Mouse (Mus musculus): ENCODE measurements at regions not wholly inside any gene's neighbourhood (a gene's known extent, or its start where the extent isn't known, plus 50 kb on each side); places are given as distances from the start of the nearest gene placed in this dataset.

DNA sequence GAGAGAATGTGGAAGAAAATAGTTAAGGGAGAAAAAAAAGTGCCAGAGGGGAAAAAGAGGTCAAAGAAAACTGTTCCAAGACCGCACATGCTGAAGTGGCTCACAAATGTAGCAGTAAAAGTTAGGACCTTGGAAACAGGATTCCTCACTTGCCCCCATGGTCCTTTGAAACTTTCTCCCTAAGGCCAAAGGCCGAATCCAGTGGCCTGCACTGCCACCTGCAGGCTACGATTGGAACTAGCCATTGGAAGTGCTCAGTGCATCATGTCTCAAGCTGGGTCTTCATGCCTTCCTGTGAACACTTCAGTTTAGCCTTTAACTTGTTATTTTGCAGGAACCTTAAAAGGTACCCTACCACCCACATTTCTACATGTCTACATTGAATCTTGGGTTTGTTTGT lies 56.3 kb upstream of the Mctp2 start:
- H3K36me3 ChIP-seq: no peaks in the 10 kb centered on the region
- H3K9ac ChIP-seq: no peak overlapping the region
- no peak overlapping the region for H3K27ac ChIP-seq (replicated peaks)
- H3K27me3 ChIP-seq: no peaks in the 10 kb centered on the region
- WGBS: 10% methylated on average over 3 of the region's 3 CpGs
- H3K9me3 ChIP-seq (replicated peaks): no peaks in the 10 kb centered on the region
- H3K4me3 ChIP-seq (replicated peaks): no peak overlapping the region
- H3K4me1 ChIP-seq: peaks cover 5% of the 10 kb centered on the region
- no peak for ATAC-seq (ENCODE audit: insufficient number of reproducible peaks, low FRiP score, low TSS enrichment, low read depth)
- H3K4me2 ChIP-seq (replicated peaks): no peak overlapping the region

DNA sequence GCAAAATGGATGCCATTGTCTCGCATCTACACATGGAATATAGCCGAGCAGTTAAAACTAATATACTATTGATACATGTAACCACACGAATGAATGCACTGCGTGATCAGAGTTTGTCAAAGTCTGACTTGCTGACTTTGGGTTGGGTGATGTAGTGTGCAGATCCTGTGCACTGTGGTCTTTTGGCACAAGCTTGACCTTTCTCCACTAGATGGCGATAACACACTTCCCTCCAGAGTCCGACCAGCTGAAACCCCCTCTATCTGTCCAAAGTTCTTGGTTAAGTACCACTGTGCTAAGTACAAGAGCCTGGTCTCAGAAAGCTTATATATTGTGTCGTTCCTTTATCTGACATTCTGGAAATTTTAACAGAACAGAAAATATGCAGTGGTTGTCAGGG lies 84.9 kb upstream of the Mctp2 start:
- H3K27ac ChIP-seq (replicated peaks): no peak overlapping the region
- no peak overlapping the region for H3K4me3 ChIP-seq (replicated peaks)
- H3K4me1 ChIP-seq: no peaks in the 10 kb centered on the region
- H3K9ac ChIP-seq: no peak overlapping the region
- ATAC-seq (ENCODE audit: insufficient number of reproducible peaks, low FRiP score, low TSS enrichment, low read depth): no peak
- H3K4me2 ChIP-seq (replicated peaks): no peak overlapping the region
- no peaks in the 10 kb centered on the region for H3K27me3 ChIP-seq
- no peaks in the 10 kb centered on the region for H3K9me3 ChIP-seq (replicated peaks)
- 36% methylated on average over 7 of the region's 7 CpGs for WGBS
- H3K36me3 ChIP-seq: no peaks in the 10 kb centered on the region

DNA sequence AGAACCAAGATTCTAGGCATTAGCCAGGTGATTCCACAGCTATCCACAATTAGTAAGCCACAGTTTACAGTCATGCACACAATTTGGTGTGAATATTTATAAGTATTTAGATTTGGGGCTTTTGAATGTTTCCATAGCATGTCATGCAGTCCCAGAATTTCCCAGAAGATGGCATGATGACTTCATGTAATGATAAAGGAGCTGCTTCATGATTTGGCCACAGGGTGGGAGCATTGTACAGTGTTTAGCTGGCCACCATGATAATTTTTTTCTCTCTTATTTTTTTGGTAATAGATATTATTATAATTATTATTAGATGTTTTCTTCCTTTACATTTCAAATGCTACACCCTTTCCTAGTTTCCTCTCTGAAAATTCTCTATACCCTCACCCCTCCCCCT lies 93.6 kb upstream of the Mctp2 start:
- Histone ChIP-seq H3K27me3 (no peaks in the 10 kb centered on the region), H3K9ac (no peak overlapping the region), H3K4me3 (replicated peaks) (no peak overlapping the region), H3K36me3 (no peaks in the 10 kb centered on the region), H3K9me3 (replicated peaks) (no peaks in the 10 kb centered on the region), H3K4me2 (replicated peaks) (no peak overlapping the region), H3K27ac (replicated peaks) (no peak overlapping the region), H3K4me1 (no peaks in the 10 kb centered on the region)
- no peak for ATAC-seq (ENCODE audit: insufficient number of reproducible peaks, low FRiP score, low TSS enrichment, low read depth)

DNA sequence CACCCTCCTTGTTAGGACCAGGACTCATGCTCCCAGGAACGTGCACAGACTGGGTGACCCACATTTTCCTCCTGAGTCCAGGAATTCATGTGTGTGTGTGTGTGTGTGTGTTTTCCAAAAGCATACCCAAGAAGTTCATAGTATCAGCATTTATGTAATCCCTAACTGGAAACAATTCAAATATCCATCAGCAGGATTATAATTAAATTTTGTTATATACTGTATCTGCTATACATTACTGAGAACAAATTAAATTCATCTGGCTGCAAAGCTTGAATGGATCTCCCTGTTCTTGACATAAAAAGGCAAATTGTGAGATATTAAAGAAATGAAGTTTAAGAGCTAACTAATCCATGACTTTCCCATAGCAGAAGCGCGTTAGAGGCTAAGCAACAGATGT lies 99.7 kb upstream of the Mctp2 start:
- Histone ChIP-seq H3K4me2 (replicated peaks) (no peak overlapping the region), H3K4me1 (no peaks in the 10 kb centered on the region), H3K27ac (replicated peaks) (no peak overlapping the region), H3K4me3 (replicated peaks) (no peak overlapping the region), H3K9me3 (replicated peaks) (no peaks in the 10 kb centered on the region), H3K9ac (no peak overlapping the region), H3K36me3 (no peaks in the 10 kb centered on the region), H3K27me3 (no peaks in the 10 kb centered on the region)
- no peak for ATAC-seq (ENCODE audit: insufficient number of reproducible peaks, low FRiP score, low TSS enrichment, low read depth)
- 41% methylated on average over 3 of the region's 3 CpGs for whole genome bisulfite sequencing

DNA sequence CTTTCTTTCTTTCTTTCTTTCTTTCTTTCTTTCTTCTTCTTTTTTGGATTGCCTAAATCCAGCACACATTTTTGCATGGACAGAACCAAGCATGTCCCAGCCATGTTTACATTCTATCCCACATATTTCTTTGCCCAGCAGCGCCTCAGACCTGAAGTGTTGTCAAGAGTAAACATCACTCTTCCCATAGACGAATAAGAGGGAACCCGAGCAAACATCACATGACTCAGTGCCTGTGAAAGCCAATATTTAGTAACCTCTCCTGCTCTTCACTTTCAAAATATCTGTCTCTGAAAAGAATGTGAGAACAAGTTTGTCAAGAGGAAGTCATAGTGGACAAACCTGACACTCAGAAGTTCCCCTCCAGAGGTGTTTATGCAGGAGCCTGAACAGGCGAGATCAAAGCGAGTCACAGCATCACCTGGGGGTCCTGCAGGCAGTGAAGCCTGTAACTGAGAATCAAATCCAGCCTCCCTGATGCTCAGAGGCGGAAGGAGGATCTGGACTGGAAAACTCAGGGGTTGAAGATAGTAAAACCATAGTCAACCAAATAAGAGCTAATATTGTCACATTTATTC lies 102.1 kb upstream of the Mctp2 start:
- Histone ChIP-seq H3K27me3 (no peaks in the 10 kb centered on the region), H3K9ac (no peak overlapping the region), H3K27ac (replicated peaks) (no peak overlapping the region), H3K4me2 (replicated peaks) (no peak overlapping the region), H3K4me3 (replicated peaks) (no peak overlapping the region), H3K9me3 (replicated peaks) (no peaks in the 10 kb centered on the region), H3K4me1 (no peaks in the 10 kb centered on the region), H3K36me3 (no peaks in the 10 kb centered on the region)
- 49% methylated on average over 6 of the region's 6 CpGs for WGBS
- no peak for ATAC-seq (ENCODE audit: insufficient number of reproducible peaks, low FRiP score, low TSS enrichment, low read depth)

DNA sequence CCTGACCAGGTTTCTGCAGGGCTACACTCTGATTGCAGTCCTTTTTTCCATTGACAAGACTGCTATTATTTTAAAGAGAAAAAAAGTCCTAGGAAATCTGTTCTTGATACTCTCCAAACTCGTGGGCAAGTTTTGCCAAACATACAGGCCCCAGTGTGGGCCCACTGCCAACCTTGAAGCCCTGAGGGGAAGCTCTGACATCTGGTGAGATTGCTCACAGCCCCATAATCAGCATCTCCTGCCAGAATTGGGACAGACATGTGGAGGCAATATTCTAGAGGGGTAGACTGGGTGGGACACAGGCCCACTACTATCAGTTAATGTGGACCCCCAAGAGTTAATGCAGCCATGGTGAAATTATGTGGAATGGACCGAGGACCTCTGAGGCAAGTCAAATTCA lies 132.1 kb upstream of the Mctp2 start:
- Histone ChIP-seq H3K4me1 (peaks cover 5% of the 10 kb centered on the region; the same call in 1 of the 2 replicates), H3K36me3 (no peaks in the 10 kb centered on the region), H3K4me3 (replicated peaks) (no peak overlapping the region), H3K9ac (no peak overlapping the region), H3K9me3 (replicated peaks) (no peaks in the 10 kb centered on the region), H3K4me2 (replicated peaks) (no peak overlapping the region), H3K27me3 (no peaks in the 10 kb centered on the region), H3K27ac (replicated peaks) (no peak overlapping the region)
- ATAC-seq (ENCODE audit: insufficient number of reproducible peaks, low FRiP score, low TSS enrichment, low read depth): no peak
- WGBS: 16% methylated on average over 2 of the region's 2 CpGs

DNA sequence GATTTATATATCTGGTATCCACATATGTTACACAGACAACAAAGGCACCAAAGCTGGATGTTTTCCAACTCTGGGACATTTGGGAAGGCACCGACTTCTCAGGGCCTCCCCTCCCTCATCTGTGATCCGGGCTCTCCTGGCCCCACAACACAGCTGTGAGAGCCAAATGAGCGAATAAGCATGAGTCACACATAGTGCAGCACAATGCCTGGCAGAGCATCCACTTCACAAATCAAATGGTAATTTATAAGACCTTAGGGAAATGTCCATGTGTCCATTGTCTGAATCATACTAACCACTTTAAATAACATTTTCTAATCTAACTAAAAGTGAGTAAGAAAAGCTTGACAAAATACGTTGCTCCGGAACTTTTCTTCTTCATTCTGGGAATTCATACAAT lies 135.6 kb upstream of the Mctp2 start:
- H3K4me2 ChIP-seq (replicated peaks): no peak overlapping the region
- no peaks in the 10 kb centered on the region for H3K27me3 ChIP-seq
- no peak overlapping the region for H3K9ac ChIP-seq
- no peak overlapping the region for H3K27ac ChIP-seq (replicated peaks)
- WGBS: 52% methylated on average over 5 of the region's 5 CpGs
- no peaks in the 10 kb centered on the region for H3K36me3 ChIP-seq
- peaks cover 5% of the 10 kb centered on the region; the same call in 1 of the 2 replicates for H3K4me1 ChIP-seq
- ATAC-seq (ENCODE audit: insufficient number of reproducible peaks, low FRiP score, low TSS enrichment, low read depth): peak; percentile 11; the same call in 1 of the 2 replicates
- H3K4me3 ChIP-seq (replicated peaks): no peak overlapping the region
- no peaks in the 10 kb centered on the region for H3K9me3 ChIP-seq (replicated peaks)

DNA sequence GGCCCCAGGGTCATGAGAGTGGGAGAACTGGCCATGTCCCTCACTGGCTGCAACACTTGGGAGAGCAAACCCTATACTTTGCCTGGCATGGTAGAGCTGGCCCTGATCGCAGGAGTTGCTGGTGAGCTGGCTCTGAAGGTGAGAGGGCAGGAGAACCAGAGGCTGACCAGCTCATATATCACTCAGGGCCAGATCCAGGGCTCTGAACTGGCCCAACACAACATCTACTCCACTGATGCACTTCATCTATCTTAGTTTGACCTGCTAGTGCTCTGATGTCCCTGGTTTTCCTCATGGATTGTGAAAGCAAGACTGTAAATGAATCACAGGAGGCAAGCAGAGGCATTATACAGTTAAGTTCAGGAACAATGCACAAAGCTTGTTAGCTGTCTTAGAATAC lies 137.6 kb upstream of the Mctp2 start:
- H3K27me3 ChIP-seq: no peaks in the 10 kb centered on the region
- 91% methylated on average over 1 of the region's 1 CpGs for WGBS
- H3K4me2 ChIP-seq (replicated peaks): no peak overlapping the region
- H3K36me3 ChIP-seq: no peaks in the 10 kb centered on the region
- ATAC-seq (ENCODE audit: insufficient number of reproducible peaks, low FRiP score, low TSS enrichment, low read depth): no peak
- H3K9ac ChIP-seq: no peak overlapping the region
- H3K4me3 ChIP-seq (replicated peaks): no peak overlapping the region
- H3K4me1 ChIP-seq: no peaks in the 10 kb centered on the region
- H3K9me3 ChIP-seq (replicated peaks): no peaks in the 10 kb centered on the region
- no peak overlapping the region for H3K27ac ChIP-seq (replicated peaks)

DNA sequence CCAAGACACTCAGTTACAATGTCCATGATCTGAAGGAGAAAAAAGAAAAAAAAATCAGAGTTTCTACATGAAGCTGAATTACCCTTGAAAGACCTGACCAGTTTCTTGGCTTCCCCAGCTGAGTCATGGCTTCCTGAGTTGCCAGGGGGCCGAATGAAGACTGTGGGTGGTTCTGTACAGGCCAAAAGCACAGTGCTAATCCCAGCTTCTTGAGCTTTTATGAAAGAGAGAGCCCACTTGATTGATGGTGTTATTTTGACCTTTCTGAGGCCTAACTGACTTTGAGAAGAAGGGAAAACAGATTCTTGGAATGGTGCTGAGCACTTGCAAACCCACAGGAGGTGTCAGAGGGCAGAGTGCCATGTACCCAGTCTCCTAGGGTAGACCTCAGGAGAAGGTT lies 138.4 kb upstream of the Mctp2 start:
- H3K4me1 ChIP-seq: no peaks in the 10 kb centered on the region
- no peak overlapping the region for H3K4me2 ChIP-seq (replicated peaks)
- H3K4me3 ChIP-seq (replicated peaks): no peak overlapping the region
- H3K27me3 ChIP-seq: no peaks in the 10 kb centered on the region
- no peaks in the 10 kb centered on the region for H3K9me3 ChIP-seq (replicated peaks)
- H3K36me3 ChIP-seq: no peaks in the 10 kb centered on the region
- ATAC-seq (ENCODE audit: insufficient number of reproducible peaks, low FRiP score, low TSS enrichment, low read depth): no peak
- H3K9ac ChIP-seq: no peak overlapping the region
- WGBS: 74% methylated on average over 1 of the region's 1 CpGs
- no peak overlapping the region for H3K27ac ChIP-seq (replicated peaks)

DNA sequence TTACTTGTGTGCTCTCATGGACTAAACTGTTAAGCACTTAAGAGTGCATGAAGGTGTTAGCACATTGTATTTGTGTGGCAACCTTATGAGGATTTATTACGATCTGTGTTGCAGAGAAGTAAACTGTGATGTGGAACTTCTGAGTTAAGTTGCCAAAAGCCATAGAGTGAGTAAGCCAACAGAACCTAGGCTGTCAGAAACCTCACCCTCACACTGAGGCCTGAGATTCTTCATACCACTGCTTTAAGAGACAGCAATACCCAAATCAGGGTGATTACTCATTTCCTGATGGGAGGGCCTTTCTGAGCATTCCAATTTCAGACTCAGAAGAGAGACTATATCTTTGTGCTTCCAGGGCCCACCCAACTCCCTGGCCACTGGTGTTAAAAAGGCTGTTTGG lies 140.5 kb upstream of the Mctp2 start:
- ATAC-seq (ENCODE audit: insufficient number of reproducible peaks, low FRiP score, low TSS enrichment, low read depth): no peak
- no peak overlapping the region for H3K27ac ChIP-seq (replicated peaks)
- no peak overlapping the region for H3K4me3 ChIP-seq (replicated peaks)
- H3K4me1 ChIP-seq: no peaks in the 10 kb centered on the region
- no peaks in the 10 kb centered on the region for H3K36me3 ChIP-seq
- no peak overlapping the region for H3K4me2 ChIP-seq (replicated peaks)
- H3K9me3 ChIP-seq (replicated peaks): no peaks in the 10 kb centered on the region
- H3K27me3 ChIP-seq: no peaks in the 10 kb centered on the region
- 92% methylated on average over 1 of the region's 1 CpGs for WGBS
- no peak overlapping the region for H3K9ac ChIP-seq

DNA sequence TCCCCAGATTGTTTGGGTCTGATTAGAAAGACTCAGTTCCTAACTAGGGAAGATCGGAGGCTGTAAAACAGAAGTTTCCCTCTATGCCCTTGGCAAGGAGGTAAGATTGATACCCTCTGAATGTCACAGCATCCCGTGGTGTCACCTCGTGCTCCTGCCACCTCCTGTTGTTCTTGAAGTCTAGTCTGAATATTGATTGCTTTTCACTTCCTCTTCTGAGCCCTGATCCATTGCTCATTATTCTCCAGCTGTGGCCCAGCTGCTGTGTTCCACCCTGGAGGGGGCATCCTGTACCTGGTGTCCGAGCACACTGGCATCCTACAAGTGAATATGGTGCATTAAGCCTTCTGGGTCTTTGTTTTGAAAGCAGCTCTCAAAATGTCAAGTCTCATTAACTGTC lies 156.6 kb upstream of the Mctp2 start:
- no peak for ATAC-seq (ENCODE audit: insufficient number of reproducible peaks, low FRiP score, low TSS enrichment, low read depth)

DNA sequence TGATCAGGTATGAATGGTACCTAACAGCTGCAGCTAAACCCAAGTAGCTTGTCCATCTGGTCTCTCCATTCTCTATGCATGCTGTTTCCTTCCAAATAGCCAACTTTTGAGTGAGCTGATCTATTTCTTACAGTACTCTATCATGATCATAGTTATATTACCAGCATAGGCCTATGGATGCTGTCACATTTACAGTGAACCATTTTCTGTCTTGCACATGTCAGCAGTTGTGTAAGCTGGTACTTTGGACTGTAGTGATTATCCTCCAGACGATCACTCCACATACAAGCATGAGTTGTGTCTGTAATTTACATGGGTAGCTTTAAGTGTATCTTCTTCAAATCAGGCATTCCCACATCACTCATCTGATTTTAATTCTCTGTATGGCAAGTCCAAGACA lies 158.2 kb upstream of the Mctp2 start:
- Histone ChIP-seq H3K9me3 (replicated peaks) (no peaks in the 10 kb centered on the region), H3K4me1 (no peaks in the 10 kb centered on the region), H3K9ac (no peak overlapping the region), H3K4me2 (replicated peaks) (no peak overlapping the region), H3K4me3 (replicated peaks) (no peak overlapping the region), H3K27me3 (no peaks in the 10 kb centered on the region), H3K36me3 (no peaks in the 10 kb centered on the region), H3K27ac (replicated peaks) (no peak overlapping the region)
- no peak for ATAC-seq (ENCODE audit: insufficient number of reproducible peaks, low FRiP score, low TSS enrichment, low read depth)
- WGBS: 55% methylated on average over 1 of the region's 1 CpGs

More for the DNA sequence above, 156.6 kb upstream of the Mctp2 start:
- Histone ChIP-seq H3K4me3 (replicated peaks) (no peak overlapping the region), H3K9ac (no peak overlapping the region), H3K9me3 (replicated peaks) (no peaks in the 10 kb centered on the region), H3K4me1 (no peaks in the 10 kb centered on the region), H3K4me2 (replicated peaks) (no peak overlapping the region), H3K27me3 (no peaks in the 10 kb centered on the region), H3K36me3 (no peaks in the 10 kb centered on the region), H3K27ac (replicated peaks) (no peak overlapping the region)
- WGBS: 70% methylated on average over 4 of the region's 4 CpGs

All from embryonic facial prominence, embryonic 15.5 days (tissue).